Mouse (Mus musculus) megakaryocyte, embryonic 14.5 days (primary cell): ENCODE results near the gene Sspo.

Source experiments
- FLI1 ChIP-seq: IDR thresholded peaks from 2 replicates; pipeline ENCODE4 v1.6.1; 2012; ENCODE audit warnings: low read length, inconsistent platforms, mixed read lengths
- GATA1 ChIP-seq: IDR thresholded peaks from 3 replicates; pipeline ENCODE4 v1.6.1; 2012; ENCODE audit warnings: mixed read lengths, low read length, inconsistent platforms, borderline replicate concordance

GRCm38 (mm10) chr6:48527901-48528300 is 79.9 kb downstream of the Sspo start:
- TF ChIP-seq GATA1 (no peak), FLI1 (no peak)
